Mouse (Mus musculus): ENCODE data around the gene Rbfox3.

The Rbfox3 gene

GRCm38 (mm10) chr11:118754535-118754934, 156.9 kb downstream of the Rbfox3 start:
- no peak for DNase-seq

- no peak for DNase-seq
Measured at GRCm38 (mm10) chr11:118751879-118752616, 159.3 kb downstream of the Rbfox3 start.

- DNase-seq: no peak
Measured at GRCm38 (mm10) chr11:118750745-118751330, 160.6 kb downstream of the Rbfox3 start.

GRCm38 (mm10) chr11:118749541-118749940, 161.9 kb downstream of the Rbfox3 start:
- no peak for DNase-seq

- DNase-seq: no peak
Measured at GRCm38 (mm10) chr11:118748622-118749021, 162.8 kb downstream of the Rbfox3 start.

GRCm38 (mm10) chr11:118745279-118745678, 166.1 kb downstream of the Rbfox3 start:
- no peak for DNase-seq

- peak; percentile 59 for DNase-seq
Measured at GRCm38 (mm10) chr11:118744782-118745181, 166.6 kb downstream of the Rbfox3 start.

- peak; percentile 35 for DNase-seq
Measured at GRCm38 (mm10) chr11:118742762-118743161, 168.6 kb downstream of the Rbfox3 start.

GRCm38 (mm10) chr11:118741262-118741661, 170.1 kb downstream of the Rbfox3 start:
- no peak for DNase-seq

- DNase-seq: peak; percentile 81
Measured at GRCm38 (mm10) chr11:118740001-118740400, 171.4 kb downstream of the Rbfox3 start.

- peak; percentile 85 for DNase-seq
Measured at GRCm38 (mm10) chr11:118738855-118739832, 172.3 kb downstream of the Rbfox3 start.

- DNase-seq: no peak
Measured at GRCm38 (mm10) chr11:118738323-118738722, 173.1 kb downstream of the Rbfox3 start.

- DNase-seq: no peak
Measured at GRCm38 (mm10) chr11:118737821-118738220, 173.6 kb downstream of the Rbfox3 start.

- DNase-seq: peak; percentile 63
Measured at GRCm38 (mm10) chr11:118736993-118737392, 174.4 kb downstream of the Rbfox3 start.

- DNase-seq: no peak
Measured at GRCm38 (mm10) chr11:118731655-118732054, 179.7 kb downstream of the Rbfox3 start.

- DNase-seq: peak; percentile 90
Measured at GRCm38 (mm10) chr11:118729373-118729772, 182.0 kb downstream of the Rbfox3 start.

GRCm38 (mm10) chr11:118728797-118729196, 182.6 kb downstream of the Rbfox3 start:
- DNase-seq: no peak

- peak; percentile 26 for DNase-seq
Measured at GRCm38 (mm10) chr11:118728083-118728551, 183.3 kb downstream of the Rbfox3 start.

GRCm38 (mm10) chr11:118726430-118726829, 185.0 kb downstream of the Rbfox3 start:
- no peak for DNase-seq

- no peak for DNase-seq
Measured at GRCm38 (mm10) chr11:118724423-118724822, 187.0 kb downstream of the Rbfox3 start.

GRCm38 (mm10) chr11:118723166-118723565, 188.2 kb downstream of the Rbfox3 start:
- DNase-seq: peak; percentile 13

GRCm38 (mm10) chr11:118721898-118722297, 189.5 kb downstream of the Rbfox3 start:
- DNase-seq: no peak

Data from lung, postnatal 36 days (tissue).